Mouse (Mus musculus) embryo, embryonic 9.5 days (tissue): ENCODE data around the gene Olfr455.

Experiments used
- DNase-seq: peaks from one replicate; pipeline ENCODE4 v3.0.0-alpha.2; 2017; ENCODE audit errors: extremely low spot score

The Olfr455 gene

DNA sequence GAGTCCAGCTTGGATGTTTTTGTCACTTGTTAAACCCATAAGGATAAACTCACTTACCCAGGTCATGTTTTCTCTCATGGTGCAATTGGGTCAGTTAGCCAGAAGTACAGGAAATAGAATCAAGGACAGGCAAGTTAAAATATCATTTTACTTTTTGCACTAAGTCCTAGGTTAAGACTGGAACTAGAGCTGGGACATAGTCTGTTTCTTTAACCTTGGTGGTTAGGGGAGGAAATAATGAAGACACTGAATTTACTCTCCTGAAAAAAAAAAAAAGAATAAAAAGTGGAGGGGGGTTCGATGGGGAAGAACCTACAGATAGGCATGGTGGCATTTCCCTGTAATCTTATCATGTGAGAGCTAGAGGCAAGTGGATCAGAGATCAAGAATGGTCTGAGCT lies 60.3 kb downstream of the Olfr455 start, which contains the start of gene Olfr456:
Olfr456 (minus strand) TSS at position 101 of the 400 bp plus-strand sequence.
- DNase-seq, result no peak
